Mouse (Mus musculus): Measurements from ENCODE around the gene Ndufa7.
A peak's percentile ranks its signal among the peaks of the same experiment; 100 is the strongest.
"Not testable (repeated sequence)": the region's sequence is repeated elsewhere in the genome, so short reads cannot be mapped to it uniquely, and the experiment has no call there.

Gene Ndufa7

GRCm38 (mm10) chr17:33812475-33812874 lies 11.9 kb upstream of the Ndufa7 start:
- DNase-seq = no peak

- no peak for DNase-seq
Observed at GRCm38 (mm10) chr17:33812990-33813389, 11.4 kb upstream of the Ndufa7 start.

- DNase-seq = no peak
Observed at GRCm38 (mm10) chr17:33815399-33815798, 9.0 kb upstream of the Ndufa7 start.

- DNase-seq = no peak
Observed at GRCm38 (mm10) chr17:33816612-33817011, 7.8 kb upstream of the Ndufa7 start.

- DNase-seq = peak; percentile 64 to 71
Observed at GRCm38 (mm10) chr17:33817184-33817968, 7.0 kb upstream of the Ndufa7 start.

- no peak for DNase-seq
Observed at GRCm38 (mm10) chr17:33817969-33818643, 6.3 kb upstream of the Ndufa7 start.

- no peak for DNase-seq
Observed at GRCm38 (mm10) chr17:33822436-33822959, 1.9 kb upstream of the Ndufa7 start.

GRCm38 (mm10) chr17:33823171-33823570 lies 1.2 kb upstream of the Ndufa7 start:
- not testable (repeated sequence) for DNase-seq

GRCm38 (mm10) chr17:33824997-33825330 lies 592 bp downstream of the Ndufa7 start:
- DNase-seq = not testable (repeated sequence)

- DNase-seq = no peak
Observed at GRCm38 (mm10) chr17:33825462-33825861, 1.1 kb downstream of the Ndufa7 start.

GRCm38 (mm10) chr17:33826850-33827249 lies 2.5 kb downstream of the Ndufa7 start:
- DNase-seq = peak; percentile 77 to 78

GRCm38 (mm10) chr17:33828892-33829291 lies 4.5 kb downstream of the Ndufa7 start:
- DNase-seq = no peak

- DNase-seq = no peak
Observed at GRCm38 (mm10) chr17:33829561-33829960, 5.2 kb downstream of the Ndufa7 start.

- DNase-seq = peak; percentile 90 to 92
Observed at GRCm38 (mm10) chr17:33842966-33843795, 18.8 kb downstream of the Ndufa7 start, which contains the start of gene Cd320. TSS of gene Cd320 (plus strand) at chr17:33843091.

GRCm38 (mm10) chr17:33844196-33844595 lies 19.8 kb downstream of the Ndufa7 start:
- DNase-seq = no peak

- DNase-seq = no peak
Observed at GRCm38 (mm10) chr17:33848139-33848538, 23.8 kb downstream of the Ndufa7 start.

GRCm38 (mm10) chr17:33851331-33851730 lies 27.0 kb downstream of the Ndufa7 start:
- DNase-seq = no peak

GRCm38 (mm10) chr17:33857816-33858215 lies 33.4 kb downstream of the Ndufa7 start:
- DNase-seq = no peak

- peak; percentile 76 for DNase-seq
Observed at GRCm38 (mm10) chr17:33865330-33866030, 41.1 kb downstream of the Ndufa7 start.

GRCm38 (mm10) chr17:33873537-33873936 lies 49.2 kb downstream of the Ndufa7 start, which contains the start of gene Gm7029:
TSS of gene Gm7029 (plus strand) at chr17:33873837.
- DNase-seq = not testable (repeated sequence)

GRCm38 (mm10) chr17:33874411-33874810 lies 50.0 kb downstream of the Ndufa7 start:
- peak; percentile 12 to 13 for DNase-seq

- DNase-seq = peak; percentile 34 to 38
Observed at GRCm38 (mm10) chr17:33875797-33876196, 51.4 kb downstream of the Ndufa7 start.
